Mouse (Mus musculus): ENCODE measurements around the gene Cav1. TPM values are rescaled to one million over a fixed set of nuclear protein-coding genes. Genes with fewer than 3 reads are reported as not detected.
A peak's percentile ranks its signal among the peaks of the same experiment; 100 is the strongest.

Cav1 gene
- polyA plus RNA-seq, 3 experiments from 2014 or later = not detected

DNA sequence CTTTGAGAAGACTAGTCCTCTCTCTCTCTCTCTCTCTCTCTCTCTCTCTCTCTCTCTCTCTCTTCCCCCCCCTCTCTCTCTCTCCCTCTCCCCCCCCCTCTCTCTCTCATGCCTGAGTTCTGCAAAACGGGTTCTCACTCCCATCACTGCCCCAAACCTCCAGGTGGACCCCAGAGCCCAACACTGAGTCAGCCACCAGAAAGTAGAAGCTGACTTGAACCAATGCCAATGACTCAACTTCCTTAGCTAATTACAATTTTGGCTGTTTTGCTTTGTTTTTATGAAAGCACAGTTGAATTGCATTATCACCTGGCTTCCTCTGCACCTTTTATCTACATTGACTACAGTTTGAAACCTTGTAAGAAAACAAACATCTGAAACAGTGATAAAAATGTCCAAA, 11.8 kb downstream of the Cav1 start:
- ATAC-seq = no peak

DNA sequence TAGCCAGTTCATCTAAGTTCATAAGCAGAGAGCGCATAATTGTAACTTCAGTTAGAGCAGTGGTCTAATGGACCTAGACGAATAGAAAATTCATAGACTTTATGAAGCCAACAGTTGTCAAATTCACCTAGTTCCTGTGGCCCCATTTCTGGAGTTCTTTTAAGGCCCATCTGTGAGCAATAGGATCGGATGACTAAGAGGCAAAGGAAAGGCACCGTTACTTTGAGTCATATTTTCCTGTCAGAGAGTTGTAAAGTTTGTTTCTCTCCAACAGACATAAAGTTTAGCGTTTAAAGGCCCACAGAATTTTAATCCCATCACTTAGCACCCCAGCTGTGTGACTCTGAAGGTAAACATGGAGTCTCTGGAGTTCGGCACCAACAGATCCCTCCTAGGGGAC, 15.8 kb downstream of the Cav1 start:
- ATAC-seq = no peak

DNA sequence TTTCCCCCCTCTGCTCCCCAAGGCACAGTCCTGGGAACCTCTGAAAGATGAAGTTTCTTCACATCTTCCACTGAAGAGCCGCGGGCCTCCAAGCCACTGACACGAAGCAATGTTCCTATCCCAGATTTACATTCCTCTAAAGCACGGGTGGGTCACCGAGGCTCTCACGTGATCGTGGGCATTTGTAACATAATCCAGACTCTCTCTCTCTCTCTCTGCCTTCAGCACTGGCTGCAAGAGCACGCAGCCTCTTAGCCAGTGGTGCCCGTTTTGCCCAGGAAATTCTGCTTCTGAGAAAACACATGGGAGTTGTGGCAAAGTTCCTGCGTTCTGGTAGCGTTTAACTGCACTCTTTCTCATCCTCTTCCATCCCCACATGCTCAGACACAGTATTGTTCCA, 21.1 kb downstream of the Cav1 start:
- no peak for ATAC-seq

DNA sequence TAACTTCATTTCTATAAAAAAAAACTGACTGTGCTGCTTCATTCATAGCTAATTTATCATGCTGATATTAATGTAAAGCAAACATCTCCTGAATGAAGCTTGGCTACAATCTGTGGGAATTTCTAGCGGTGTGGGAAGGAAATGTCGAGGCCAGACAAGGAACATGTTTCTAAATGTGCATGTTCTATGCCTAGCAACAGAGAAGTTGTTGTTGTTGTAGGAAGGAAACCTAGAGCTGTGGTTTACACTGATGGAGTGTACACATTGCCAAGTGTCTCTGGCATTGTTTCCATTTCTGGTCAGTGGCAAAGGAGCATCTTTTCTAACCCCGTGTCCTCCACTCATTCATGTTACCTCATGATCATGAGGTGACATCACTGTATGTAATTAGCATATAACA, 23.7 kb downstream of the Cav1 start:
- no peak for ATAC-seq

DNA sequence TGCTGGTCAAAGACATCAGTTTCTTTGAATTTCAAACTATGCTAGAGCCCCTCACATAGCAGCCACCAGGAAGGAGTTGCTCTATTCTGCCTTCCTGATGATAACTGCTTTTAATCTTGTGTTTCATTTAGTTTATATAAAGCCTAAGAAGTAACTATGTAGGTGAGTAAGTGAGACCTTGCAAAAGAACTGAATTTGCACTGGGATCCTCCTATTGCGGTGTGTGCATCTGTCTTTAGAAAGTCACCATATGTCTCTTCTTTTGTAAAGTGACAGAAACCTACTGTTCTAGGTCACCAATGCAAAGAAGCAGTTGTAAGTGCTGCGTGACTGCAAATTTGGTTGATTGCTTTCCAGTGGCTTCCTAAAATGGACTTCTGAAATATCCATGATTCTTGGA, 31.6 kb downstream of the Cav1 start:
- no peak for ATAC-seq

DNA sequence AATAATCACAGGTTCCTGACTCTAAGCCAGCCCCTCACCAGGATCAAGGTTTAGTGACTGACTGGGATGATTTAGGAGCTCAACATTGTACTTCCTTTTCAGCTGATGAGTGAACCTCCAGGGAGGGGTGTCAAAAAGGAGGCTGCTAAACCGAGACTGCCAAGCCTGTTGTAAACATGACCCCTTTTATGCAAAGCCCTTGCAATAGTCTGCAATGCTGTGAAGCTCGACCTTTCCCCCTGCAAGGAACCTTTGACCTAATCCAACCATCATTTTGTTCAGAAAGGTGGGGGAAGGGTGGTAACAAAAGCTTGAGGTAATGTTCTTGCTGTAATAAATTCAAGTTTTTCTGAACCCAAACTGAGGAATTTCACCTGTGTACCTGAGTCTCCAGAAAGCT, 34.3 kb downstream of the Cav1 start:
- no peak for ATAC-seq

DNA sequence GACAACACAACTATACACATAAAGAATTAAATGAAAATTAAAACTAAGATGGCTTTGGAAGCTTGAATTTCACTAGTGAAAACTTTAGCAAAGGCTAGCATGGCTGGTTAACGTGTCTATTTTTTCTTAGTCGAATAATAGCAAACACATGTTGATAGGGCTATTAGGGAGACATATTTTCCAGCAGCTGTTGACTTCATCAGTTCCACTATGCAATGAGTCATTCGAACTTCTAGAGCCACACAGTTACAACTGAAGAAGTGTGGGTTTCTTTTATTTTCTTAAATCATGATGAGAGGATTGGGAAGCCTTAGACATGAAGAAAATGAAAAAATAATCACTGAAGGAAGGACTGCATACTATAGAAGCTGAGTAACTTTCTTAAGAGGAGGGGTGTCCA, 41.9 kb downstream of the Cav1 start:
- no peak for ATAC-seq

DNA sequence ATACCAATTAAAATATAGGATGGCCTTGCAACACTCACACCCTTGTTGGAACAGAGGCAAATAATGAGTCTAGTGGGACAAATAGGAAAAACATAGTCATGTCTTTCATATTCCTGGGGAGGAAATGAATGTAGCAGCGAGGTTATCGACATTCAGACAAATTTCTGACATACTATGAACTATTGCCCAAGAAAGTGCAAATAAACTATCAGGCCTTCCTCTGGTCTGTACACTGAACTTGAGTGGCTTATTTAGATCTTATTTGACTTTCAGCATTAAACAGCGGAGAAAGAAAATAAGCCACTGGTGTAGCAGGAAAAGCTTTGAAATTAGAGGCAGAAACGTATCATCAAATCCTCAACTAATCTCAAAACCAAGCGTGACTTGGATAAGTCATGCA, 44.7 kb downstream of the Cav1 start:
- ATAC-seq = no peak

DNA sequence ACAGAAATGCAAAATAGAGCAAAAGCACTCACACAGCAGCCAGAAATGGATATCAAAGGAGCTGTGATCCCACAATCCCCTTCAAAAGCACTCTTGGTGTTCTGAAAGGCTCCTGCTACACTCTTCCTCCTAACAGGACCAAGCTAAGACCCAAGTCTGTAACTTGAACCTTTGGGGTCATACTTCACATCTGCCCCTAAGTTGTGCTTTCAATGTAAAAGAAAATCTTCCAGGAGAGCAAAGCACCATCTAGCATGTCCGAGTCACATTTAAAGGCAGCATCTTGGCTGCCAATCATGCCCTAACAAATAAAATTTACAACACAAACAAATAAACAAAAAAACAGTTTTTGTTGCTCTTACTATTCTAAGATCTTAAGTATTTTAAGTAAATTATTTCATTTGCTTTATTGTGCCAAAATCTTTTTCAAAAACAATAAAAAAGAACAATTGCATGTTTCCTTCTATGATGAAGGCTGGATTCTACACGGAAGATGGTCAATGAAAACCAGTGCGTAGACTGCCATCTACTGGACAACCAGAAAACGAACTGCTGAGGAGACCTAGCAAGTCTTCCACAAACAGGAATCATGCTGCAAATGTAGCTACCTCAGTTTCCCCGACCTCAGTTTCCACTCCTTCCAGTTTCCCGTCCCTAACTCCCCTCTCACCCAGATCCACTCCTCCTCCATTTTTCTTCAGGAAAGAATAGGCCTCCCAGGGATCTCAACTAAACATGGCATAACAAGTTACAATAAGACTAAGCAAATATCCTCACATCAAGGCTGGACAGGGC, 53.0 kb downstream of the Cav1 start:
- ATAC-seq = peak; percentile 67

DNA sequence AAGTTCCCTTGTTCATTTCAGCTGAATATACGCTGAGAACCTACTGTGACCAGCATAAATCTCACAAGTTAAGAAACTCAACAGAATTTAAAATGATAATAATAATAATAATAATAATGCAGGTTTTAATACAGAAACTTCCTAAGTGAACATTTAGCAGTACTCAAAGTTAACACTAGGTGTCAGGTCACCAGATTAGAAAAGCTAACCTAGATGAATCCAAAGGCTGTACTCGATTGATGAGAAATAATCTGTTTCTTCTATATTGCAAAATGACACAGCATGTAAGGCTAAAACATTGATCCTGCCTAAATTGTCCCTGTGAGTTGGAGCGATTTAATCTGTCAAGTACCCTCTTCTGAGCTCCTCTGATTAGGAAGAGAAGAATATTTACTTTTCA, 56.6 kb downstream of the Cav1 start:
- no peak for ATAC-seq

DNA sequence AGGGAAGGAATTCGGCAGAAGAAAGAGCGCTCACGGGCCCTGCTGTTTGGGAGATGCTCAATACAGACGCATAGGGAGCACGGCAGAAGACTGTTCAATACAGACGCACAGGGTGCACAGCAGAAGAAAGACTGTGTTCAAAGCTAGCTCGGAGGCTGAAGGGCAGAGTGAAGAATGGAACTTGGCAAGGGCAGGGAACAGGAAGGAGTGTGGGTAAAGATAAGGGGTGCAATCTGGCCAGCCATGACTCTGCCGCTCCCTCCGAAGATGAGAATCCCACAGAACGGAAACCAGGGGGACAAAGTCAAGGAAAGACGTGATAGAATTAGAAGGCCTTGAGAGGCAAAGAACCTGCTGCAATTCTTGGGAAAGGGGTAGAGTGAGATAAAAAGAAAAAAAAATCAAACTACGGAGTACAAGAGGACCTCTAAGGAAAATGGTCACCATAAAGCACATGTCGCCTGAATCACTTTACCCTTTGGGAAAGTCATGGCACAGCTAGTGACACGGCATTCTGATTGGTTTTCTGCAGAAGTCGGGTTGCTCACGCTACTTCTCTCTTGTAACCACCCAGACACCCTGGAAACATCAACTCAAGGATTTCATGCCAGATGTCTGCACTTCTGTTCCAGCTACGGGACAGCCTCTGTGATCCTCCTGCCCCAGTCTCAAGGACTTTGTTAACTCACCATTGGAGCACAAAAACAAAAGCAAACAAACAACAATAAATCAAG, 57.5 kb downstream of the Cav1 start:
- ATAC-seq = no peak

DNA sequence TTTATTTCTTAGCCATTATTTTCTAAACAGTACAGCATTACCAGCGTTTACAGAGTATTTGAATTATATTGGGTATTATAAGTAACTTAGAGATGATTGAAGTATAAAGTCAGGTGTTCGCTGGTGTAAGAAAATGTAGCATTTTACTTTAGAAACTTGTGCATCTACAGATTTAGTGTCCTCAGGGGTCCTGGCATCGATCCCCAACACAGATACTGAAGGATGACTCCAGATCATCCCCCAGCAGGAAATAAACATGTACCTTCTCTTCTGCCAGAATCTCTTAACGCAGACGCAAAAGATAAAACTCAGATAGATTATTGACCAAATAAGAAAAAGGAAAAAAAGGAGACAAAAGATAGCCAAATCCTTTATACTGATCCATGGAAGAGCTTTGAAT, 68.2 kb downstream of the Cav1 start:
- ATAC-seq = no peak

DNA sequence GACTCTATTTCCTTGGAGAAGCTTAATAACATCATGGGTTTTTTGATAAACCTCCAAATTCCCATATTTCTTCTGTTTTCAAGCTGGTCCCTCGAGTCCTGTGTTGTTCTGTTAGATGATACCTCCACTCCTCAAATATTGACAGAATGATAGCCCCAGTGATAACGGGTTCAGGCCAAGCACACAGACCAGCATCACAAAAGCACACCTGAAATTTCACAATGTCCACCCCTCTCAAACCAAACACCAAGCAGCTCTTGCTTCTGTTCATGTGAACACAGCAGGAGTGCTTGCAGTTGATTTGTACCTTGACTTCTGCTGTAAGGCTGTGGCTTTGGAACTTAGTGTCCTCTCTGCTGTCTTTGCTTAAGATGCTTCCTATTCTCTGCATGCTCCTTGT, 71.2 kb downstream of the Cav1 start:
- ATAC-seq = no peak

DNA sequence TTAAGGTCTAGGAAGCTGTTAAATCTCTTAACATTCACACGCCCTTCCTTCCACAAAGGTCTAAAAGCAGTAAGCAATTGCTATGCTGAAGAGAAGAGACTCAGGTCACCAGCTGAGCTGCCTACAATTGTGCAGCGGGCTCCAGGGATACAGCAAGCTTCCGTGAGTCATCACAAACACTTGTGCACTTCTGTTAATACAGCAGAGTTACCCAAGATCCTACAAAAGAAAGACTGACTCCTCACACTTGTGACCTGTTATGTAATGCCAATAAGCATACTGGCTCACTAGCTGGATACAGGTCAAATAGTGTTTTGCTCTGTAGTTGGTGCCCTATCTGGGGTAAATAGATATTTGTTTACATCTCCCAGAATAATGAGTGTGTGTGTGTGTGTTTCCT, 74.0 kb downstream of the Cav1 start:
- ATAC-seq = no peak

DNA sequence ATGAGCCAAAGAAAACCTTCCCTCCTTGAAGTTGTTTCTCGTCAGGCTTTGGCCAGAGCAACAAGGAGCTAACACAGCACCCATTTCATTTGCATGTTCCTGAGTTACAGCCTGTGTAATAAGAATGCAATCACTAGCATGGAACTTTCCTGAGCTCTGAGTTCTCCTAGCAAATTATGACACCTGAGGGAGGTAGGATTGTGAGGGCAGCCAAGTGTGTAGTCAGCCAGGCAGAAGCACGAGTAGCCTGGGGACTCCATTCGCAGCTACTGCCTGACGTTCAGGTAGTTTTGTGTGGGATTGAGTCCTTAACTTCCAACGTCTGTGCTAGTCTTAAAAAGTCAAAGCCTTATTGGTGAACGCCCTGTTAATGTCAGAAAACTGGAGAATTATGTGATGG, 75.6 kb downstream of the Cav1 start:
- ATAC-seq = no peak

DNA sequence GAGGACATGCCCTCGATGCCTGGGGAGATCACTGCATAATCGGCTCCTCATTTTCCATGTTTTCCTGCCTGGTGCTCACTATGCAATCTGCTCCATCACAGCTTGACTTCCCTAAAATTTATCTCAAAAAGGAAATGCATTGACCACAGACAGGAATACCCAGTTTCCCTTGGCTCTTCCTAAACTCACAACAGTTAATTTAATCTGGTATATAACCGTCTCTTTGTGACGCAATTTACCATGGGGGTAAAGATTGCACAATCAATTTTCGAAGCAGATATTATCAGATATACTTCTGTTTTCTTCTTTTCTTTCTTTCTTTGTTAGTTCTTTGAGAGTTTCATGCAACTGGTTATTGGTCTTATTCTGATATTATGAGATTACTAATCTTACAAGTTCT, 79.4 kb downstream of the Cav1 start:
- ATAC-seq = no peak

DNA sequence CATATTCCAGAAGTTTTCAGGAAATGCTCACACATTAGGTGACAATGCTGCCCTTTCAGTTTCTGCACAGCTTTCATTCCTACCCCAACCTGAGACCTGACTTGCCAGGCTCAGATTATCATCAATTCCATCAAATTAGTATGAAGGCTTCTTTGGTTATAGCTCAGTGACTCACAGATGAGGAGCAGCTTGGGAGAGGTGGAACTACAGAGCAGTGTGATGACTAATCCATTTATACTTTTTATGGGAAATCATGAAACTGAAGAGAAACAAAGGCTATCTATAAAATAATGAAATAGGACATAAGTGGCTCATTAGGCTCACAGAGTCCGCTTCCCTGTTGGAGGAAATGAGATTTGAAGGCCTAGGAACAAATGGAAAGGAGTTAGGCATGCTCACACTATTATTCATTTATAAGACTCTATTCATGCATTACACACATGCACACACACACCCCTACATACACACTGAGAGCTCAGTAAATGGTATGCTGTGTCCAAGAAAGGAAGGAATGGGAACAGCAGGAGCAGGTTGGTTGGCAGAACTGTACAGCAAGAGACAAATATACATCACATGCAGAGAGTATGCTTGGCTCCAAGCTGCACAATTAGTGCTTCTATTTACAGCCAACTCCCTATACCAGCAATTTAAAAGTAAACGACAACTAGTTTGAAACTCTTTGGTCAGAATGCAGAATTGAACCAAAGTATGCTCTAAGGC, 82.0 kb downstream of the Cav1 start:
- no peak for ATAC-seq

Other genes starting within 250 kb of the Cav1 start
- gene Tes, start 241.2 kb upstream of the Cav1 start, polyA plus RNA-seq (2017; shearing (Covaris generic)) = 100 to 1,000 TPM; 167 to 201 (median 200) TPM
- gene Cav2, start 25.1 kb upstream of the Cav1 start, polyA plus RNA-seq (2017; shearing (Covaris generic)) = 1 to 10 TPM; 1.3 to 7.7 (median 1.9) TPM
- gene Met, start 157.5 kb downstream of the Cav1 start, polyA plus RNA-seq (2017; shearing (Covaris generic)) = under 1 TPM in 1 of 3 experiments, not detected in 2; 0.11 TPM